Comparison of ENCODE assay signal across 8 mouse cellular contexts in genomic region chr14:55578668-55579269, GRCm38 (mm10). TPM values are rescaled to one million over a fixed set of nuclear protein-coding genes. Genes with fewer than 3 reads are reported as not detected.
A peak's percentile ranks its signal among the peaks of the same experiment; 100 is the strongest.
DNase-seq lines count a peak whose midpoint lies in the region; ATAC-seq and TF ChIP-seq lines count a peak whose summit lies in the region.

No protein-coding gene starts in this region.

- no peak for TF ChIP-seq RAD21 in CH12.LX (IDR thresholded peaks at IDR 0.05; ENCODE audit: low read depth, low read length)

- H3K4me1 ChIP-seq in CH12.LX (ENCODE audit: control insufficient read depth in 1 of 2, insufficient read depth in 2 of 2): peaks cover 13 to 34% of the 10 kb centered on the region in 2 experiments
- 0 out of 2 replicates have a peak, but pooled peaks cover 19% of the 10 kb centered on the region for H3K4me1 ChIP-seq in embryonic facial prominence, embryonic 15.5 days
- H3K4me1 ChIP-seq in megakaryocyte, embryonic 14.5 days: peaks cover 47% of the 10 kb centered on the region

- dilution Hi-C loops in CH12.LX (cut with MboI; ENCODE audit: extremely low pct_ligation_motif_present, extremely low pct_unique_long_range_greater_than_20kb, low sequenced_read_pairs): no loop called here

- in situ Hi-C loops in CH12.LX (cut with MboI; ENCODE audit: low pct_ligation_motif_present, low pct_unique_long_range_greater_than_20kb, low sequenced_read_pairs): no loop called here

- peak overlapping the region; percentile 77 for H3K27ac ChIP-seq in CH12.LX (ENCODE audit: insufficient read depth, low read depth)
- H3K27ac ChIP-seq in embryonic facial prominence, embryonic 15.5 days (replicated peaks): peak overlapping the region; percentile 83

- H3K36me3 ChIP-seq in CH12.LX (replicated peaks in 1 of 2; ENCODE audit: control insufficient read depth in 1 of 2, insufficient read depth in 1 of 2, low read length in 1 of 2): peaks cover 19 to 36% of the 10 kb centered on the region in 2 experiments
- H3K36me3 ChIP-seq in embryonic facial prominence, embryonic 15.5 days: peaks cover 19% of the 10 kb centered on the region; the same call in 1 of the 2 replicates
- peaks cover 36% of the 10 kb centered on the region for H3K36me3 ChIP-seq in megakaryocyte, embryonic 14.5 days (replicated peaks; ENCODE audit: low read length)
- H3K36me3 ChIP-seq in splenic B cell, adult 2 months (ENCODE audit: control insufficient read depth, insufficient read depth, low read length, poor library complexity, severe bottlenecking): peaks cover 3% of the 10 kb centered on the region

- no peak; the same call in 1 of the 2 replicates for TF ChIP-seq EP300 in CH12.LX (IDR thresholded peaks at IDR 0.05; ENCODE audit: low read length)

- H3K9me3 ChIP-seq in CH12.LX (replicated peaks; ENCODE audit: low read length): no peaks in the 10 kb centered on the region
- H3K9me3 ChIP-seq in embryonic facial prominence, embryonic 15.5 days (replicated peaks): no peaks in the 10 kb centered on the region
- no peaks in the 10 kb centered on the region for H3K9me3 ChIP-seq in megakaryocyte, embryonic 14.5 days

- no peak for TF ChIP-seq CTCF in CH12.LX (conservative IDR thresholded peaks at IDR 0.05 in 1 of 2, IDR thresholded peaks at IDR 0.05 in 1 of 2; ENCODE audit: low read depth in 2 of 2, low read length in 2 of 2)

- TF ChIP-seq POLR2A in CH12.LX (IDR thresholded peaks at IDR 0.05; ENCODE audit: low read depth, low read length): no peak

- peak overlapping the region; percentile 83 for H3K9ac ChIP-seq in CH12.LX (ENCODE audit: insufficient read depth, low read depth)
- H3K9ac ChIP-seq in embryonic facial prominence, embryonic 15.5 days: peak overlapping the region; percentile 88

- WGBS in embryonic facial prominence, embryonic 15.5 days: 25% methylated on average over 6 of the region's 6 CpGs

- ATAC-seq in embryonic facial prominence, embryonic 15.5 days (ENCODE audit: insufficient number of reproducible peaks, low FRiP score, low TSS enrichment, low read depth): peak; percentile 39

- no peaks in the 10 kb centered on the region for H3K27me3 ChIP-seq in CH12.LX (replicated peaks)
- H3K27me3 ChIP-seq in embryonic facial prominence, embryonic 15.5 days: no peaks in the 10 kb centered on the region
- H3K27me3 ChIP-seq in megakaryocyte, embryonic 14.5 days (replicated peaks): no peaks in the 10 kb centered on the region
- H3K27me3 ChIP-seq in splenic B cell, adult 2 months (ENCODE audit: control insufficient read depth, insufficient read depth, low read length, poor library complexity, severe bottlenecking): no peaks in the 10 kb centered on the region

- H3K4me2 ChIP-seq in CH12.LX (ENCODE audit: insufficient read depth, low read depth, poor library complexity, severe bottlenecking): peak overlapping the region; percentile 92
- peak overlapping the region; percentile 84 for H3K4me2 ChIP-seq in embryonic facial prominence, embryonic 15.5 days (replicated peaks)

- peak overlapping the region; percentile 75 to 96 (median 95) for H3K4me3 ChIP-seq in CH12.LX (replicated peaks in 1 of 3; ENCODE audit: low read depth in 2 of 3, low read length in 2 of 3, poor library complexity in 1 of 3)
- H3K4me3 ChIP-seq in embryonic facial prominence, embryonic 15.5 days (replicated peaks): peak overlapping the region; percentile 75
- H3K4me3 ChIP-seq in megakaryocyte, embryonic 14.5 days (replicated peaks): peak overlapping the region; percentile 96

- DNase-seq in CH12.LX (ENCODE audit: extremely low read depth) (peak; percentile 45), NIH3T3 (ENCODE audit: low read depth) (peak; percentile 59)
- DNase-seq in heart, postnatal 4 days: peak; percentile 69
- DNase-seq in kidney, postnatal 4 days: peak; percentile 74 to 83
- peak; percentile 73 for DNase-seq in splenic B cell, adult 2 months (ENCODE audit: low read depth, low spot score)
- DNase-seq in thymus, postnatal 4 days: no peak

- H3K79me2 ChIP-seq in CH12.LX (replicated peaks; ENCODE audit: control insufficient read depth, extremely low read depth, insufficient read depth, poor library complexity, severe bottlenecking): peaks cover 12% of the 10 kb centered on the region

TF ChIP-seq in CH12.LX, 34 proteins besides CTCF, POLR2A, EP300 and RAD21:
- TF ChIP-seq MAZ (IDR thresholded peaks at IDR 0.05; ENCODE audit: low read depth, low read length) (0 out of 2 replicates have a peak, but pooled peaks have one; percentile 10), USF1 (IDR thresholded peaks at IDR 0.05; ENCODE audit: low read depth, low read length) (no peak), USF2 (conservative IDR thresholded peaks at IDR 0.05; ENCODE audit: low read depth, low read length) (no peak), MAX (IDR thresholded peaks at IDR 0.05; ENCODE audit: low read length) (no peak), ETS1 (conservative IDR thresholded peaks at IDR 0.05; ENCODE audit: low read depth, low read length) (no peak), TBP (conservative IDR thresholded peaks at IDR 0.05; ENCODE audit: low read depth, low read length) (no peak), MXI1 (IDR thresholded peaks at IDR 0.05; ENCODE audit: low read depth, low read length) (no peak), NRF1 (IDR thresholded peaks at IDR 0.05; ENCODE audit: low read depth, low read length) (no peak), TCF12 (IDR thresholded peaks at IDR 0.05; ENCODE audit: low read depth, low read length) (peak; percentile 33; the same call in 1 of the 2 replicates)

RNA-seq across cellular contexts. Expression of gene Psme1, which starts 0.8 kb away (rescaled TPM):
- 292 and 335 TPM in 2 replicates for total RNA-seq in CH12.LX (2012; rRNA removed)
- 338 and 377 TPM in 2 replicates for total RNA-seq in CH12.LX (2014; rRNA removed)
- polyA plus RNA-seq in CH12.LX (2012; ENCODE audit: insufficient read length, low read depth): 638 and 740 TPM in 2 replicates
- 129 and 134 TPM in 2 replicates for polyA plus RNA-seq in embryonic facial prominence, embryonic 15.5 days (2015; fragmentation: Nextera tagmentation; extraction: Ambion mirVana)
- 100 to 1,000 TPM; 232 to 244 TPM for total RNA-seq in heart, postnatal 4 days (2021)
- 66.3 and 162 TPM in 2 replicates for polyA plus RNA-seq in megakaryocyte, embryonic 14.5 days (2012; ENCODE audit: insufficient read depth, low replicate concordance)

RNA-seq across cellular contexts. Expression of gene Fitm1, which starts 3.4 kb away (rescaled TPM):
- total RNA-seq in CH12.LX (2012; rRNA removed) (not detected in 2 replicates), CH12.LX (2014; rRNA removed) (not detected in 2 replicates)
- polyA plus RNA-seq in CH12.LX (2012; ENCODE audit: insufficient read length, low read depth): not detected in 2 replicates
- 24.8 and 29.7 TPM in 2 replicates for polyA plus RNA-seq in embryonic facial prominence, embryonic 15.5 days (2015; fragmentation: Nextera tagmentation; extraction: Ambion mirVana)
- total RNA-seq in heart, postnatal 4 days (2021): 100 to 1,000 TPM; 122 to 152 TPM
- not detected in 2 replicates for polyA plus RNA-seq in megakaryocyte, embryonic 14.5 days (2012; ENCODE audit: insufficient read depth, low replicate concordance)

RNA-seq across cellular contexts. Expression of gene Emc9, which starts 6.3 kb away (rescaled TPM):
- total RNA-seq in CH12.LX (2012; rRNA removed) (9.6 and 10.4 TPM in 2 replicates), CH12.LX (2014; rRNA removed) (1.6 and 1.7 TPM in 2 replicates)
- 3.7 and 4.2 TPM in 2 replicates for polyA plus RNA-seq in CH12.LX (2012; ENCODE audit: insufficient read length, low read depth)
- 9.7 and 11.6 TPM in 2 replicates for polyA plus RNA-seq in embryonic facial prominence, embryonic 15.5 days (2015; fragmentation: Nextera tagmentation; extraction: Ambion mirVana)
- 10 to 100 TPM; 37.3 to 40.1 TPM for total RNA-seq in heart, postnatal 4 days (2021)
- polyA plus RNA-seq in megakaryocyte, embryonic 14.5 days (2012; ENCODE audit: insufficient read depth, low replicate concordance): 2.0 and 18.9 TPM in 2 replicates

RNA-seq across cellular contexts. Expression of gene Psme2, which starts 12.1 kb away (rescaled TPM):
- 634 and 684 TPM in 2 replicates for total RNA-seq in CH12.LX (2012; rRNA removed)
- total RNA-seq in CH12.LX (2014; rRNA removed): 467 and 546 TPM in 2 replicates
- 650 and 757 TPM in 2 replicates for polyA plus RNA-seq in CH12.LX (2012; ENCODE audit: insufficient read length, low read depth)
- polyA plus RNA-seq in embryonic facial prominence, embryonic 15.5 days (2015; fragmentation: Nextera tagmentation; extraction: Ambion mirVana): 238 and 259 TPM in 2 replicates
- 100 to 1,000 TPM; 127 to 153 TPM for total RNA-seq in heart, postnatal 4 days (2021)
- polyA plus RNA-seq in megakaryocyte, embryonic 14.5 days (2012; ENCODE audit: insufficient read depth, low replicate concordance): 23.2 and 78.2 TPM in 2 replicates

RNA-seq across cellular contexts. Expression of gene Rnf31, which starts 12.7 kb away (rescaled TPM):
- total RNA-seq in CH12.LX (2012; rRNA removed) (14.8 and 15.9 TPM in 2 replicates), CH12.LX (2014; rRNA removed) (3.2 and 3.8 TPM in 2 replicates)
- 18.2 and 22.6 TPM in 2 replicates for polyA plus RNA-seq in CH12.LX (2012; ENCODE audit: insufficient read length, low read depth)
- 17.9 and 18.1 TPM in 2 replicates for polyA plus RNA-seq in embryonic facial prominence, embryonic 15.5 days (2015; fragmentation: Nextera tagmentation; extraction: Ambion mirVana)
- total RNA-seq in heart, postnatal 4 days (2021): 10 to 100 TPM; 25.9 to 27.9 TPM
- polyA plus RNA-seq in megakaryocyte, embryonic 14.5 days (2012; ENCODE audit: insufficient read depth, low replicate concordance): 17.1 and 20.4 TPM in 2 replicates

Comparison
In these comparisons a context has a peak if more than half of its experiments do, and no peak if none do; other contexts are left out.
1. RNA of gene Fitm1, which starts 3.4 kb away (polyA plus RNA-seq): 24.8 to 29.7 TPM in embryonic facial prominence, embryonic 15.5 days; not detected in CH12.LX and not detected in megakaryocyte, embryonic 14.5 days; every median in the first group is over 10 times any median in the second.
2. Peak in every context shown above with its lines, with median percentiles within 50 percentile points of each other: H3K4me3 ChIP-seq.